Comparison of ENCODE assay signal across 1 mouse cellular context in genomic region chr7:38204314-38204713, GRCm38 (mm10).
TF ChIP-seq lines count a peak whose summit lies in the region.

No protein-coding gene starts in this region.

TF ChIP-seq in CH12.LX, 34 proteins besides CTCF, POLR2A, EP300 and RAD21 (continued from another document):
- TF ChIP-seq ZKSCAN1 (IDR thresholded peaks at IDR 0.05; ENCODE audit: borderline replicate concordance, low read depth, low read length) (no peak), CHD2 (IDR thresholded peaks at IDR 0.05; ENCODE audit: low read length) (no peak)
